Mouse (Mus musculus) lung, embryonic 16.5 days (tissue): ENCODE data around the gene Nrip1. TPM values are rescaled to one million over a fixed set of nuclear protein-coding genes. Genes with fewer than 3 reads are reported as not detected.
A peak's percentile ranks its signal among the peaks of the same experiment; 100 is the strongest.

Source experiments
- ATAC-seq: fragments of 200-750 bp; cut with Nextera tagmentation; 2 replicates; pipeline ENCODE4 v1.8.0; 2017; ENCODE audit warnings: low read depth, mild to moderate bottlenecking, moderate library complexity
- H3K27ac ChIP-seq: fragments of 300-500 bp; sonication (generic); 2 replicates; pipeline ENCODE4 v1.5.1; 2014; ENCODE audit warnings: mild to moderate bottlenecking, control low read depth, low read length
- H3K27me3 ChIP-seq: fragments of 300-500 bp; sonication (generic); 2 replicates; pipeline ENCODE4 v1.6.1; 2014; ENCODE audit warnings: low read depth, low read length, mixed read lengths; ENCODE audit not compliant: control insufficient read depth, insufficient read depth
- H3K36me3 ChIP-seq: fragments of 300-500 bp; sonication (generic); 2 replicates; pipeline ENCODE4 v1.6.1; 2014; ENCODE audit warnings: low read length; ENCODE audit not compliant: control insufficient read depth, insufficient read depth
- H3K4me1 ChIP-seq: fragments of 300-500 bp; sonication (generic); replicated peaks from 2 replicates; pipeline ENCODE4 v1.6.1; 2014; ENCODE audit warnings: low read length, mixed read lengths; ENCODE audit not compliant: control insufficient read depth, insufficient read depth
- H3K4me2 ChIP-seq: fragments of 300-500 bp; sonication (generic); 2 replicates; pipeline ENCODE4 v1.6.1; 2014; ENCODE audit warnings: low read depth, low read length, control low read depth
- H3K4me3 ChIP-seq: fragments of 300-500 bp; sonication (generic); 2 replicates; pipeline ENCODE4 v1.5.1; 2014; ENCODE audit warnings: mild to moderate bottlenecking, low read length, control low read depth
- H3K9ac ChIP-seq: fragments of 300-500 bp; sonication (generic); 2 replicates; pipeline ENCODE4 v1.6.1; 2014; ENCODE audit warnings: low read length, control low read depth
- H3K9me3 ChIP-seq: fragments of 300-500 bp; sonication (generic); 2 replicates; pipeline ENCODE4 v1.6.1; 2016; ENCODE audit warnings: low read length; ENCODE audit not compliant: control insufficient read depth
- WGBS: fragments of 180-500 bp; shearing (Covaris S2); extraction: QIAGEN DNeasy Blood & Tissue Kit; methylation state at CpG from one replicate; pipeline ENCODE4 v1.1.7; 2014; 5-methylcytosine and 5-hydroxymethylcytosine counted together
- polyA plus RNA-seq: library from polyadenylated mRNA; unstranded; fragments of >200 nt; fragmentation: Nextera tagmentation; extraction: Ambion mirVana; gene quantifications from 2 replicates; pipeline ENCODE4 v1.2.1, GENCODE M21; 2015

Nrip1 gene
- polyA plus RNA-seq, 1 experiment from 2014 or later = 45.4 TPM

DNA sequence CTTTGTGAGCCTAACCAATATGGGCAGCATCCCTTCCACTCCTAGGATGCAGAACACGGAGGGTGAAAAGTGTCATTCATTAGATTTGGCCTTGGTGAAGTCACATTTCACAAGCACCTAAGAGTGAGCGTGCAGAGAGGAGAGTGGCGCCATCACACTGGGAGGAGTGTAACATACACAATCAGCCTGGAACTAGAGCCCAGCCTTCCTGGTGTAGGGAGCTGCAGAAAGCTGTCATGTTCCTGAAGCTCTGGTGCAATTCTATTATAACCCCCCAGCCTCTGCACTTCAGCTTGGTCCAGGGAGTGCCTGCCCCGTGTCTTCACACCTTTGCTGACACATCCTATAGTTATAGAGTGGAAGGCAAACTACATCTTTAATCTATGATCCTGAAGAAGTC, 67.2 kb downstream of the Nrip1 start:
- 77% methylated on average over 4 of the region's 4 CpGs for WGBS
- Histone ChIP-seq H3K4me3 (no peak overlapping the region), H3K36me3 (no peaks in the 10 kb centered on the region), H3K4me1 (peaks cover 9% of the 10 kb centered on the region), H3K27ac (no peak overlapping the region), H3K27me3 (no peaks in the 10 kb centered on the region), H3K9me3 (no peaks in the 10 kb centered on the region), H3K9ac (no peak overlapping the region), H3K4me2 (no peak overlapping the region)
- no peak for ATAC-seq

- Histone ChIP-seq H3K36me3 (no peaks in the 10 kb centered on the region), H3K9ac (no peak overlapping the region)
- WGBS = 76% methylated on average over 6 of the region's 6 CpGs
These were observed 70.2 kb downstream of the Nrip1 start for GRCm38 (mm10) chr16:76303436-76303835.

DNA sequence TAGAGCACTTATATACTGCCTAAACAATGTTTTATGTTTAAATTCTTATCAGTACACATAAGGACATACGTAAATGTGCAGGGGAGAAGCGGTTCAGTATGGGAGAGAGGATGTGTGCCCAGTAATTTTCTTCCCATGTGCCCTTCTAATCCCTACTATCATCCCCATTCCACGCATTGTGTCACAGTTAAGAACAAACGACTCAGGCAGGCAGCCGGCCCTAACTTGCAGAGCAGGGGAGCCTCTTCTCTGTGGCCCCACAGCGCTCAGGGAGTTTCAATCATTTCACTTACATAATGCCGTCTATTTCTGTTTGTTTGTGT, 71.9 kb downstream of the Nrip1 start:
- H3K9ac ChIP-seq = no peak overlapping the region
- no peaks in the 10 kb centered on the region for H3K9me3 ChIP-seq
- WGBS = 43% methylated on average over 7 of the region's 7 CpGs
- H3K4me1 ChIP-seq = peaks cover 19% of the 10 kb centered on the region
- peak overlapping the region; percentile 53 for H3K27ac ChIP-seq
- no peak overlapping the region for H3K4me2 ChIP-seq
- no peak overlapping the region for H3K4me3 ChIP-seq
- peak; percentile 25 for ATAC-seq
- no peaks in the 10 kb centered on the region for H3K27me3 ChIP-seq
- no peaks in the 10 kb centered on the region for H3K36me3 ChIP-seq

More at GRCm38 (mm10) chr16:76303436-76303835, 70.2 kb downstream of the Nrip1 start:
- Histone ChIP-seq H3K4me2 (no peak overlapping the region), H3K4me3 (no peak overlapping the region), H3K27me3 (no peaks in the 10 kb centered on the region), H3K9me3 (no peaks in the 10 kb centered on the region), H3K27ac (no peak overlapping the region), H3K4me1 (peaks cover 19% of the 10 kb centered on the region)
- no peak for ATAC-seq

DNA sequence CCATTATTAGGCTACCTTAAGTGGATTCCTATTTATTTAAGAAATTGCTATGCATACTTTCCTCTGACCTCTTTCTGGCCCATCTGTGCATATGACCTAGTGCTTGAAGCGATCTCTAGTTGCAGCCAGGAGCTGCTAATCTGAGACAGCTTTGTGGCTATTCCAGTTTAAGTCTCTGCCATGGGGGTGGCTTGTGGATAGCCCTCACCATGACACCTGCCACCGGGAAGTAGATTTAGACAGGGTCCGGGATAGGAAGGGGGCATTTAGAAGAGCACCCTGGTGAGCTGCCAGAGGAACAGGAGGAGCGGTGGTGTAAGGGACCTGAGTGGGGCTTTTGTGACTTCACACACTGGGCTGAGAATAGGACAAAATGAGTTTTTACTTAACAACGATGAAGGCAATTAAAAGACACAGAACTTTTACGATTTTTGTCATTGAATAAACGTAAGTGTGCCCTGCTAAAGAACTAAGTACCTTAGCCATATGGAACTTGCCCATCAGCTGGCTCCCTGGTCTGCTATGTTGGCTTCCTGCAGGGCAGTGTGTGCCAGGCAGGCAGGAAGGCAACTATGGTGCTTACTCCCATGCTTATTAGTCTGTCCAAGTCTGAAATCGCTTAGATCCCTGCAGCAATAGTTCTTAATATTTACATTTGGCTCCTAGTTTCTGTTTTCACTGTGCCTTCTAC, 72.4 kb downstream of the Nrip1 start:
- no peak overlapping the region for H3K4me3 ChIP-seq
- H3K36me3 ChIP-seq = no peaks in the 10 kb centered on the region
- no peaks in the 10 kb centered on the region for H3K9me3 ChIP-seq
- 56% methylated on average over 8 of the region's 8 CpGs for WGBS
- peak; percentile 52 for ATAC-seq
- H3K4me1 ChIP-seq = peaks cover 19% of the 10 kb centered on the region
- H3K27ac ChIP-seq = peak overlapping the region; percentile 51; the same call in 1 of the 2 replicates
- H3K9ac ChIP-seq = no peak overlapping the region
- no peak overlapping the region for H3K4me2 ChIP-seq
- no peaks in the 10 kb centered on the region for H3K27me3 ChIP-seq

DNA sequence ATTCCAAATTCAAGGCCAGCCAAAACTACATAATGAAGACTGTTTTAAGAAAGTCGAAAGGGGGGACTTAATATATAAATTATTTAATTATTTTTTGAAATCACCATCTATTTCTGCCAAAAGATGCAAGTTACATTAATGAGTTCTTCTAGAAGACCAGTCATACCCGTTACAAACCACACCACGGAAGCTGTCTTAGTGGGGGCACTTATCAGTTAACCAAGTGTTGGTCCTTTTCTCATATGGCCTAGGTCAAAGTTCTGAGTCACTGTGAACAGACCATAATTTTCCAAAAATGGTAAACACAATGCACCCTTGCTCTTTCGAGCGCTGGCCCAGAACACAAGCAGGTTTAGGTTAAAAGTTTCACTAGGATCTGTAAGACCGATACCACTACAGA, 73.2 kb downstream of the Nrip1 start:
- Histone ChIP-seq H3K9me3 (no peaks in the 10 kb centered on the region), H3K4me1 (peaks cover 19% of the 10 kb centered on the region), H3K27me3 (no peaks in the 10 kb centered on the region), H3K4me2 (no peak overlapping the region), H3K9ac (no peak overlapping the region), H3K27ac (no peak overlapping the region), H3K36me3 (no peaks in the 10 kb centered on the region), H3K4me3 (no peak overlapping the region)
- 73% methylated on average over 6 of the region's 6 CpGs for WGBS
- ATAC-seq = no peak

- H3K4me1 ChIP-seq = peaks cover 19% of the 10 kb centered on the region
- no peaks in the 10 kb centered on the region for H3K9me3 ChIP-seq
- no peak overlapping the region for H3K4me3 ChIP-seq
- no peaks in the 10 kb centered on the region for H3K27me3 ChIP-seq
- H3K27ac ChIP-seq = no peak overlapping the region
- H3K4me2 ChIP-seq = no peak overlapping the region
- 47% methylated on average over 2 of the region's 2 CpGs for WGBS
- H3K9ac ChIP-seq = no peak overlapping the region
- ATAC-seq = no peak
- H3K36me3 ChIP-seq = peaks cover 3% of the 10 kb centered on the region
These were observed 74.1 kb downstream of the Nrip1 start for GRCm38 (mm10) chr16:76299511-76299910.

GRCm38 (mm10) chr16:76295322-76295721, 78.3 kb downstream of the Nrip1 start:
- H3K4me2 ChIP-seq = no peak overlapping the region
- H3K4me3 ChIP-seq = no peak overlapping the region
- H3K36me3 ChIP-seq = peaks cover 32% of the 10 kb centered on the region
- H3K27ac ChIP-seq = no peak overlapping the region
- H3K9me3 ChIP-seq = no peaks in the 10 kb centered on the region
- 58% methylated on average over 14 of the region's 14 CpGs for WGBS
- no peaks in the 10 kb centered on the region for H3K27me3 ChIP-seq
- peaks cover 4% of the 10 kb centered on the region; the same call in 1 of the 2 replicates for H3K4me1 ChIP-seq
- ATAC-seq = no peak
- H3K9ac ChIP-seq = no peak overlapping the region

DNA sequence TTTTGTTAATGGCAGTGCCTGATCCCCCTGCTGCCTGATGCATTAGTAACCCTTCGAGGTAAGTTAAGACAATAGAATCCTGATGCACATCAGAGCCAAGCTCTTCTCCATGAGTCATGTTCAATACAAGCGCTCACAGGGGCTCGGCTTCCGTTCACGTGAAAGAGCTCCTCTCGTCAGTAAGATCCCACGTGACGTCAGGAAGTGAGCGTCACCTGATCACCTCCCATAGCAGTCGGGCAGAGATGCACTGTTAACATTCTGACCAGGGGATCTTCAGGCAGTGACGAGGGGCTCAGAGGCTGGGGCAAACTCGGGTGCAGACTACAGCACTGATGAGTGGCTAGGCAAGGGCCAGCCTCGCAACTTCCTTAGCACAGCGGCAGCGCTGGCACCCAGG, 79.1 kb downstream of the Nrip1 start:
- peaks cover 4% of the 10 kb centered on the region; the same call in 1 of the 2 replicates for H3K4me1 ChIP-seq
- H3K9me3 ChIP-seq = no peaks in the 10 kb centered on the region
- H3K27ac ChIP-seq = no peak overlapping the region
- no peak overlapping the region for H3K9ac ChIP-seq
- ATAC-seq = no peak
- H3K4me3 ChIP-seq = no peak overlapping the region
- no peak overlapping the region for H3K4me2 ChIP-seq
- WGBS = 76% methylated on average over 15 of the region's 15 CpGs
- H3K27me3 ChIP-seq = no peaks in the 10 kb centered on the region
- peaks cover 32% of the 10 kb centered on the region for H3K36me3 ChIP-seq

DNA sequence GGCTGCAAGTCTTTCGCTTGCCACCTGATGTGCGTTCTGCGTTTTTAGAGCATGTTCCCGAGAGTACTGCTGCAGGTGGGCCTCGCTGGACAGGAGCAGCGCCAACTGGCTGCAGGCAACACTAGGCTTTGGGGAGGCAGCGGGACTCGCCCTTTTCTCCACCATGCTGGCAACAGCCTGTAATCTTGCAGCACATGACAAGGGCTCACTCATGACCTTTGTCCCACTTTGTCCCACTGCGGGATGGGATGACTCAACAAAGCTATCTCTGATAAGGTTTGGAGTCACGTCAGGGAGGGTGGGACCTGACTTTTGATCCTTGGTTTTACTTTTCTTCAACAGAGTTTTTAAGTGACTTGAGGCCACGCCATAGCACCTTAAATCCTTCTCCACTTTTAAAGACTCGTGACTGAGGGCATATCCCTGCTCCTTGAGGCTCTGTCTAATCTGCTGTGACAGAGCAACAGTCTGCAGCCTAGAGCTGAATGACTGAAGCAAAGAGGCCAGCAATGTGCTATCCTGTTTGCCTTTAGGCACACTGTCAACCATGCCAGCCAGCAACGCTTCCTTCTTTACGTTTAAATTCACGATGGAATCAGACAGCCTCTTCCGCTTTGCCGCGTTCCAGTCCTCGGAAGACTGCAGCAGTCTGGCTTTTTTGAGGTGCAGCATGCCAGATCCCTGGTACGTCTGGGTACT, 79.7 kb downstream of the Nrip1 start:
- H3K4me2 ChIP-seq = no peak overlapping the region
- peaks cover 32% of the 10 kb centered on the region for H3K36me3 ChIP-seq
- H3K27ac ChIP-seq = no peak overlapping the region
- no peak for ATAC-seq
- peaks cover 4% of the 10 kb centered on the region; the same call in 1 of the 2 replicates for H3K4me1 ChIP-seq
- no peak overlapping the region for H3K4me3 ChIP-seq
- H3K9me3 ChIP-seq = no peaks in the 10 kb centered on the region
- WGBS = 82% methylated on average over 20 of the region's 20 CpGs
- H3K27me3 ChIP-seq = no peaks in the 10 kb centered on the region
- no peak overlapping the region for H3K9ac ChIP-seq
